Mouse (Mus musculus) adrenal gland, adult 2 months (tissue): ENCODE data around the gene Olfr99. TPM values are rescaled to one million over a fixed set of nuclear protein-coding genes. Genes with fewer than 3 reads are reported as not detected.
"Not testable (repeated sequence)": the region's sequence is repeated elsewhere in the genome, so short reads cannot be mapped to it uniquely, and the experiment has no call there.

Experiments
- DNase-seq: peaks from one replicate; pipeline ENCODE4 v3.0.0; 2021
- long read RNA-seq: library from polyadenylated mRNA; stranded (forward); transcript quantifications from one replicate; pipeline ENCODE4 v2.0.0, GENCODE M21; 2021
- polyA plus RNA-seq: library from polyadenylated mRNA; depleted of rRNA; stranded (reverse); fragments of >200 nt; gene quantifications from 2 replicates; pipeline ENCODE4 v1.2.3, GENCODE M21; 2012; rRNA removed
- total RNA-seq, 2 experiments: library from RNA; stranded (reverse); gene quantifications; 2 replicates each; pipeline ENCODE4 v1.2.3; 2021

The Olfr99 gene
- total RNA-seq (not detected), polyA plus RNA-seq (not detected in 2 replicates)
- long read RNA-seq = 0 reads

GRCm38 (mm10) chr17:37283360-37283759 lies at the start of gene Olfr99:
TSS of gene Olfr99 (minus strand) at chr17:37283460.
- DNase-seq = no peak

- no peak for DNase-seq
Observed at GRCm38 (mm10) chr17:37316954-37317353, 33.7 kb upstream of the Olfr99 start, which contains the start of gene Olfr102. TSS of gene Olfr102 (minus strand) at chr17:37317054.

GRCm38 (mm10) chr17:37310146-37310699 lies 27.0 kb upstream of the Olfr99 start:
- DNase-seq = no peak

- no peak for DNase-seq
Observed at GRCm38 (mm10) chr17:37308483-37308882, 25.2 kb upstream of the Olfr99 start.

- DNase-seq = no peak
Observed at GRCm38 (mm10) chr17:37304213-37304612, 21.0 kb upstream of the Olfr99 start, which contains the start of gene Olfr101. TSS of gene Olfr101 (minus strand) at chr17:37304313.

GRCm38 (mm10) chr17:37280331-37280730 lies 2.9 kb downstream of the Olfr99 start:
- DNase-seq = no peak

- DNase-seq = no peak
Observed at GRCm38 (mm10) chr17:37276573-37276972, 6.7 kb downstream of the Olfr99 start.

GRCm38 (mm10) chr17:37275626-37276248 lies 7.5 kb downstream of the Olfr99 start:
- DNase-seq = no peak

- DNase-seq = peak; percentile 70
Observed at GRCm38 (mm10) chr17:37270702-37271092, 12.6 kb downstream of the Olfr99 start.

- peak; percentile 89 for DNase-seq
Observed at GRCm38 (mm10) chr17:37270058-37270701, 13.1 kb downstream of the Olfr99 start, which contains the start of gene H2-M3. TSS of gene H2-M3 (plus strand) at chr17:37270220.

GRCm38 (mm10) chr17:37263626-37264025 lies 19.6 kb downstream of the Olfr99 start, which contains the start of gene Olfr98:
TSS of gene Olfr98 (minus strand) at chr17:37263749.
- DNase-seq = no peak

- DNase-seq = peak; percentile 10
Observed at GRCm38 (mm10) chr17:37250544-37250943, 32.7 kb downstream of the Olfr99 start.

- no peak for DNase-seq
Observed at GRCm38 (mm10) chr17:37249460-37249859, 33.8 kb downstream of the Olfr99 start.

- peak; percentile 21 for DNase-seq
Observed at GRCm38 (mm10) chr17:37246715-37247114, 36.5 kb downstream of the Olfr99 start.

- no peak for DNase-seq
Observed at GRCm38 (mm10) chr17:37242198-37242597, 41.1 kb downstream of the Olfr99 start.

GRCm38 (mm10) chr17:37237230-37237629 lies 46.0 kb downstream of the Olfr99 start, which contains the start of gene Olfr97:
TSS of gene Olfr97 (minus strand) at chr17:37237330.
- DNase-seq = not testable (repeated sequence)

Other genes with a start within 250 kb of the Olfr99 start
- 10 to 100 TPM; 22.5 to 25.7 TPM for gene Gabbr1, start 237.5 kb downstream of the Olfr99 start, total RNA-seq
- 28.3 and 29.1 TPM in 2 replicates for gene Gabbr1, start 237.5 kb downstream of the Olfr99 start, polyA plus RNA-seq
- not detected for gene Olfr90, start 195.0 kb downstream of the Olfr99 start, total RNA-seq
- not detected in 2 replicates for gene Olfr90, start 195.0 kb downstream of the Olfr99 start, polyA plus RNA-seq
- not detected for gene Olfr91, start 185.2 kb downstream of the Olfr99 start, total RNA-seq
- not detected in 2 replicates for gene Olfr91, start 185.2 kb downstream of the Olfr99 start, polyA plus RNA-seq
- gene Olfr92, start 163.4 kb downstream of the Olfr99 start, total RNA-seq = not detected
- not detected in 2 replicates for gene Olfr92, start 163.4 kb downstream of the Olfr99 start, polyA plus RNA-seq
- not detected for gene Olfr93, start 122.0 kb downstream of the Olfr99 start, total RNA-seq
- gene Olfr93, start 122.0 kb downstream of the Olfr99 start, polyA plus RNA-seq = not detected in 2 replicates
- not detected for gene Ubd, start 89.6 kb downstream of the Olfr99 start, total RNA-seq
- gene Ubd, start 89.6 kb downstream of the Olfr99 start, polyA plus RNA-seq = not detected in 2 replicates
- gene Olfr94, start 82.5 kb downstream of the Olfr99 start, total RNA-seq = not detected
- gene Olfr94, start 82.5 kb downstream of the Olfr99 start, polyA plus RNA-seq = not detected in 2 replicates
- gene Olfr95, start 70.3 kb downstream of the Olfr99 start, total RNA-seq = not detected
- not detected in 2 replicates for gene Olfr95, start 70.3 kb downstream of the Olfr99 start, polyA plus RNA-seq
- gene Olfr96, start 63.3 kb downstream of the Olfr99 start, total RNA-seq = not detected
- gene Olfr96, start 63.3 kb downstream of the Olfr99 start, polyA plus RNA-seq = not detected in 2 replicates
- not detected for gene Olfr97, start 46.1 kb downstream of the Olfr99 start, total RNA-seq
- gene Olfr97, start 46.1 kb downstream of the Olfr99 start, polyA plus RNA-seq = not detected in 2 replicates
- not detected for gene Olfr98, start 19.7 kb downstream of the Olfr99 start, total RNA-seq
- gene Olfr98, start 19.7 kb downstream of the Olfr99 start, polyA plus RNA-seq = not detected in 2 replicates
- gene H2-M3, start 13.2 kb downstream of the Olfr99 start, total RNA-seq = 1 to 10 TPM; 3.3 to 6.6 TPM
- gene H2-M3, start 13.2 kb downstream of the Olfr99 start, polyA plus RNA-seq = 3.5 and 4.3 TPM in 2 replicates
- not detected for gene Olfr101, start 20.9 kb upstream of the Olfr99 start, total RNA-seq
- not detected in 2 replicates for gene Olfr101, start 20.9 kb upstream of the Olfr99 start, polyA plus RNA-seq
- not detected for gene Olfr102, start 33.6 kb upstream of the Olfr99 start, total RNA-seq
- gene Olfr102, start 33.6 kb upstream of the Olfr99 start, polyA plus RNA-seq = not detected in 2 replicates
- gene Olfr103, start 56.2 kb upstream of the Olfr99 start, total RNA-seq = not detected
- gene Olfr103, start 56.2 kb upstream of the Olfr99 start, polyA plus RNA-seq = not detected in 2 replicates
- not detected for gene Olfr104-ps, start 76.1 kb upstream of the Olfr99 start, total RNA-seq
- not detected in 2 replicates for gene Olfr104-ps, start 76.1 kb upstream of the Olfr99 start, polyA plus RNA-seq
- not detected for gene Olfr105-ps, start 95.6 kb upstream of the Olfr99 start, total RNA-seq
- gene Olfr105-ps, start 95.6 kb upstream of the Olfr99 start, polyA plus RNA-seq = not detected in 2 replicates
- gene Olfr106-ps, start 106.9 kb upstream of the Olfr99 start, total RNA-seq = not detected
- not detected in 2 replicates for gene Olfr106-ps, start 106.9 kb upstream of the Olfr99 start, polyA plus RNA-seq
- gene Olfr107, start 115.8 kb upstream of the Olfr99 start, total RNA-seq = not detected
- gene Olfr107, start 115.8 kb upstream of the Olfr99 start, polyA plus RNA-seq = not detected in 2 replicates
- not detected for gene Olfr108, start 162.0 kb upstream of the Olfr99 start, total RNA-seq
- not detected in 2 replicates for gene Olfr108, start 162.0 kb upstream of the Olfr99 start, polyA plus RNA-seq
- not detected for gene Olfr109, start 175.5 kb upstream of the Olfr99 start, total RNA-seq
- gene Olfr109, start 175.5 kb upstream of the Olfr99 start, polyA plus RNA-seq = not detected in 2 replicates
- gene H2-M2, start 200.1 kb upstream of the Olfr99 start, total RNA-seq = 1 to 10 TPM in 1 of 2 experiments, under 1 TPM in 1; 0.43 to 1.7 TPM
- gene H2-M2, start 200.1 kb upstream of the Olfr99 start, polyA plus RNA-seq = 0.62 and 0.90 TPM in 2 replicates
- gene Olfr110, start 209.0 kb upstream of the Olfr99 start, total RNA-seq = not detected
- 0.09 and 0.11 TPM in 2 replicates for gene Olfr110, start 209.0 kb upstream of the Olfr99 start, polyA plus RNA-seq
- under 1 TPM; 0.14 to 0.17 TPM for gene Olfr111, start 224.6 kb upstream of the Olfr99 start, total RNA-seq
- gene Olfr111, start 224.6 kb upstream of the Olfr99 start, polyA plus RNA-seq = 0.09 and 0.73 TPM in 2 replicates